Mouse (Mus musculus): ENCODE results near the gene Mgat4e. TPM values are rescaled to one million over a fixed set of nuclear protein-coding genes. Genes with fewer than 3 reads are reported as not detected.
A peak's percentile ranks its signal among the peaks of the same experiment; 100 is the strongest.

The Mgat4e gene
- polyA plus RNA-seq, 1 experiment = 1.3 TPM

- TF ChIP-seq CTCF (IDR thresholded peaks at IDR 0.05; ENCODE audit: low read depth, low read length) (no peak), EP300 (IDR thresholded peaks at IDR 0.05; ENCODE audit: insufficient read depth, low read depth, low read length) (no peak), POLR2A (IDR thresholded peaks at IDR 0.05; ENCODE audit: insufficient read depth, low read length) (no peak)
- H3K36me3 ChIP-seq (ENCODE audit: control insufficient read depth, insufficient read depth, low read length, poor library complexity, severe bottlenecking) = no peaks in the 10 kb centered on the region
- peaks cover 10% of the 10 kb centered on the region for H3K4me1 ChIP-seq (ENCODE audit: control insufficient read depth, insufficient read depth, low read length)
- 0 out of 2 replicates have a peak overlapping the region, but pooled peaks have one; percentile 6 for H3K27ac ChIP-seq (ENCODE audit: insufficient read depth, low read length)
- no peak overlapping the region for H3K9ac ChIP-seq (ENCODE audit: low read depth, poor library complexity, severe bottlenecking)
- no peak overlapping the region; the same call in 1 of the 2 replicates for H3K4me3 ChIP-seq (ENCODE audit: low read depth, low read length)
- no peaks in the 10 kb centered on the region for H3K27me3 ChIP-seq (ENCODE audit: control insufficient read depth, insufficient read depth, low read length, poor library complexity, severe bottlenecking)
- H3K9me3 ChIP-seq (replicated peaks; ENCODE audit: control insufficient read depth, insufficient read depth, low read length, poor library complexity, severe bottlenecking) = no peaks in the 10 kb centered on the region
These were observed 14.2 kb upstream of the Mgat4e start for GRCm38 (mm10) chr1:134563726-134564125.

GRCm38 (mm10) chr1:134562457-134562856, 13.0 kb upstream of the Mgat4e start:
- Histone ChIP-seq H3K9me3 (replicated peaks; ENCODE audit: control insufficient read depth, insufficient read depth, low read length, poor library complexity, severe bottlenecking) (no peaks in the 10 kb centered on the region), H3K4me3 (ENCODE audit: low read depth, low read length) (peak overlapping the region; percentile 62), H3K27ac (ENCODE audit: insufficient read depth, low read length) (peak overlapping the region; percentile 36), H3K9ac (ENCODE audit: low read depth, poor library complexity, severe bottlenecking) (peak overlapping the region; percentile 99), H3K36me3 (ENCODE audit: control insufficient read depth, insufficient read depth, low read length, poor library complexity, severe bottlenecking) (no peaks in the 10 kb centered on the region), H3K27me3 (ENCODE audit: control insufficient read depth, insufficient read depth, low read length, poor library complexity, severe bottlenecking) (no peaks in the 10 kb centered on the region), H3K4me1 (ENCODE audit: control insufficient read depth, insufficient read depth, low read length) (peaks cover 9% of the 10 kb centered on the region)
- TF ChIP-seq CTCF (IDR thresholded peaks at IDR 0.05; ENCODE audit: low read depth, low read length) (no peak), EP300 (IDR thresholded peaks at IDR 0.05; ENCODE audit: insufficient read depth, low read depth, low read length) (no peak), POLR2A (IDR thresholded peaks at IDR 0.05; ENCODE audit: insufficient read depth, low read length) (no peak)

GRCm38 (mm10) chr1:134561770-134562143, 12.3 kb upstream of the Mgat4e start:
- TF ChIP-seq POLR2A (IDR thresholded peaks at IDR 0.05; ENCODE audit: insufficient read depth, low read length) (no peak), CTCF (IDR thresholded peaks at IDR 0.05; ENCODE audit: low read depth, low read length) (no peak), EP300 (IDR thresholded peaks at IDR 0.05; ENCODE audit: insufficient read depth, low read depth, low read length) (no peak)
- Histone ChIP-seq H3K4me1 (ENCODE audit: control insufficient read depth, insufficient read depth, low read length) (peaks cover 9% of the 10 kb centered on the region), H3K4me3 (ENCODE audit: low read depth, low read length) (peak overlapping the region; percentile 62), H3K27ac (ENCODE audit: insufficient read depth, low read length) (peak overlapping the region; percentile 36), H3K27me3 (ENCODE audit: control insufficient read depth, insufficient read depth, low read length, poor library complexity, severe bottlenecking) (no peaks in the 10 kb centered on the region), H3K9ac (ENCODE audit: low read depth, poor library complexity, severe bottlenecking) (peak overlapping the region; percentile 99), H3K9me3 (replicated peaks; ENCODE audit: control insufficient read depth, insufficient read depth, low read length, poor library complexity, severe bottlenecking) (no peaks in the 10 kb centered on the region), H3K36me3 (ENCODE audit: control insufficient read depth, insufficient read depth, low read length, poor library complexity, severe bottlenecking) (no peaks in the 10 kb centered on the region)

DNA sequence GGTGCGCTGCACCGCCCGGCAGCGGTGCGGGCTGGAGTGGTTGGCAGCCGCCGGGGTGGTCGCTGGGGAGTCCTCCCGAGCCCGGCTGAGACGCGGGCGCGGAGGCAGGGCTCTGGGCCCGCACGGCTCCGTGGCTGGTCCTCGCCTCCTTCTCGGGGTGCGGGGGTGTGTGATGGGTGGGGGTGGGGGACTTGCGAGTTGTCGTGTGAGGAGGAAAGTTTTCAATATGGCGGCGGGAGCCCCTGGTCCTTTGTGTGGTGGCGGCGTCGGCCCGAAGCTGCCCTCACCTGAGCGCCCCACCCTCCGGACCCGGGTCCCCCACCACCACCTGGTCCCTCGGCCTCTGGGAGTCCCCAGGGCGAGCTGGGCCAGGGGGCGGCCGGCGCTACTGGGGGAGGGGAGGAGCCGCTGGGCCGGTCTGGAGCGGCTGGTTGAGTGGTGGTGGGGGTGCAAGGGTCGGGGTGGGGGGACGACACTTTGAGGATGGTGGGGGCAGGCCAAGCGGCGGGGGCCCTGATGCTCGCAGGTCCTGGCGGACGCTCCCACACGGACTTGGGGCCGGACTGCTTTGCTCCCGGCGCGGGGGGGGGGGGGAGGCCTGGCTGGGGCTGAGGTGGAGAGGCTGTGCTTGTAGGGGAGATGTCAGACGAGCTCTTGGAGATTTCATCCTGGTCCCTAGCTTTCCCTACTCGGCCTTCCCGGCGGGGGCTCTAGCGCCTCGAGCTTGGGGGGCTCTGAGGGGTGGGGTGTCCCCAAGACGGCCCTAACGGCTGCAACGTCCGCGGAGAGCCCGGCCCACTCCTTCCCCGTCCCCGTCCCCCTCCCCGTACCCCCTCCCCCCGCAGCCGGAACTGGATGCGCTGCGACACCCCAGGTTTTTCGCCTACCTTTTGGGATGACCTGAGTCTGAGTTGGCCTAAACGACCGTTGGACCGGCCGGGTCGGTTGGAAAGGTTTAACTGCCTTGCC, 11.6 kb upstream of the Mgat4e start:
- Histone ChIP-seq H3K9me3 (replicated peaks; ENCODE audit: control insufficient read depth, insufficient read depth, low read length, poor library complexity, severe bottlenecking) (no peaks in the 10 kb centered on the region), H3K27me3 (ENCODE audit: control insufficient read depth, insufficient read depth, low read length, poor library complexity, severe bottlenecking) (no peaks in the 10 kb centered on the region), H3K27ac (ENCODE audit: insufficient read depth, low read length) (peak overlapping the region; percentile 36), H3K4me3 (ENCODE audit: low read depth, low read length) (peak overlapping the region; percentile 62), H3K9ac (ENCODE audit: low read depth, poor library complexity, severe bottlenecking) (peak overlapping the region; percentile 99), H3K4me1 (ENCODE audit: control insufficient read depth, insufficient read depth, low read length) (peaks cover 8% of the 10 kb centered on the region), H3K36me3 (ENCODE audit: control insufficient read depth, insufficient read depth, low read length, poor library complexity, severe bottlenecking) (no peaks in the 10 kb centered on the region)
- TF ChIP-seq POLR2A (IDR thresholded peaks at IDR 0.05; ENCODE audit: insufficient read depth, low read length) (no peak), CTCF (IDR thresholded peaks at IDR 0.05; ENCODE audit: low read depth, low read length) (no peak), EP300 (IDR thresholded peaks at IDR 0.05; ENCODE audit: insufficient read depth, low read depth, low read length) (no peak)

GRCm38 (mm10) chr1:134560396-134560795, 10.9 kb upstream of the Mgat4e start:
- H3K9ac ChIP-seq (ENCODE audit: low read depth, poor library complexity, severe bottlenecking) = peak overlapping the region; percentile 99
- no peaks in the 10 kb centered on the region for H3K27me3 ChIP-seq (ENCODE audit: control insufficient read depth, insufficient read depth, low read length, poor library complexity, severe bottlenecking)
- peaks cover 6% of the 10 kb centered on the region for H3K4me1 ChIP-seq (ENCODE audit: control insufficient read depth, insufficient read depth, low read length)
- H3K4me3 ChIP-seq (ENCODE audit: low read depth, low read length) = peak overlapping the region; percentile 62
- H3K9me3 ChIP-seq (replicated peaks; ENCODE audit: control insufficient read depth, insufficient read depth, low read length, poor library complexity, severe bottlenecking) = no peaks in the 10 kb centered on the region
- TF ChIP-seq POLR2A (IDR thresholded peaks at IDR 0.05; ENCODE audit: insufficient read depth, low read length) (no peak), EP300 (IDR thresholded peaks at IDR 0.05; ENCODE audit: insufficient read depth, low read depth, low read length) (no peak), CTCF (IDR thresholded peaks at IDR 0.05; ENCODE audit: low read depth, low read length) (no peak)
- H3K27ac ChIP-seq (ENCODE audit: insufficient read depth, low read length) = no peak overlapping the region; the same call in 1 of the 2 replicates
- H3K36me3 ChIP-seq (ENCODE audit: control insufficient read depth, insufficient read depth, low read length, poor library complexity, severe bottlenecking) = no peaks in the 10 kb centered on the region

DNA sequence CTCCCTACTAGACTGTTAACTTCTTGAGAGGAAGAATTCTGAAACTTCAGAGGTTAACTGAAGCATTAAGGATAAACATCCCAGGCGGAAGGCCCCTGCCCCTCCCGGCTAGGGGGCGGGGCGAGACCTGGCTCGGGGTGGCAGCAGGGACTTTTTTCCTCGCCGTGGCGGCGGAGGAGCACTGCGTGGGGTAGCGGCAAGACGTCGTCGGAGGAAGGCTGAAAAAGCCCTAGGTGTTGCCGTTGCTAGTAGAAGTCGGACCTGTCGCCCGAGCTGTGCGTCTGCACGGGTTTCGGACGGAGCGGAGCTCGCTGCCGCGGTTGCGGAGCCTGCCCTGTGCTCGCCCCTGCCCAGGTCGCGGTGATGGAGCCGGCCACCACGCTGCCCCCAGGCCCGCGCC, 10.5 kb upstream of the Mgat4e start, which contains the start of gene Kdm5b:
Gene Kdm5b, plus strand, starts transcription at position 196 of the 400 bp plus-strand sequence.
- no peaks in the 10 kb centered on the region for H3K27me3 ChIP-seq (ENCODE audit: control insufficient read depth, insufficient read depth, low read length, poor library complexity, severe bottlenecking)
- H3K27ac ChIP-seq (ENCODE audit: insufficient read depth, low read length) = peak within 1 kb of the TSS; percentile 14; the same call in 1 of the 2 replicates
- peak within 1 kb of the TSS; percentile 62 for H3K4me3 ChIP-seq (ENCODE audit: low read depth, low read length)
- TF ChIP-seq EP300 (IDR thresholded peaks at IDR 0.05; ENCODE audit: insufficient read depth, low read depth, low read length) (peak; percentile 91), POLR2A (IDR thresholded peaks at IDR 0.05; ENCODE audit: insufficient read depth, low read length) (peak; percentile 99), CTCF (IDR thresholded peaks at IDR 0.05; ENCODE audit: low read depth, low read length) (no peak)
- no peaks in the 10 kb centered on the region for H3K36me3 ChIP-seq (ENCODE audit: control insufficient read depth, insufficient read depth, low read length, poor library complexity, severe bottlenecking)
- peaks cover 7% of the 10 kb centered on the region for H3K4me1 ChIP-seq (ENCODE audit: control insufficient read depth, insufficient read depth, low read length)
- H3K9ac ChIP-seq (ENCODE audit: low read depth, poor library complexity, severe bottlenecking) = peak within 1 kb of the TSS; percentile 99
- no peaks in the 10 kb centered on the region for H3K9me3 ChIP-seq (replicated peaks; ENCODE audit: control insufficient read depth, insufficient read depth, low read length, poor library complexity, severe bottlenecking)
